Mouse (Mus musculus) embryo, embryonic 10 days (tissue): ENCODE measurements around the gene Plekha3.

Experiments used
- DNase-seq: peaks from one replicate; pipeline ENCODE4 v3.0.0-alpha.2; 2015; ENCODE audit warnings: low spot score

The Plekha3 gene

DNA sequence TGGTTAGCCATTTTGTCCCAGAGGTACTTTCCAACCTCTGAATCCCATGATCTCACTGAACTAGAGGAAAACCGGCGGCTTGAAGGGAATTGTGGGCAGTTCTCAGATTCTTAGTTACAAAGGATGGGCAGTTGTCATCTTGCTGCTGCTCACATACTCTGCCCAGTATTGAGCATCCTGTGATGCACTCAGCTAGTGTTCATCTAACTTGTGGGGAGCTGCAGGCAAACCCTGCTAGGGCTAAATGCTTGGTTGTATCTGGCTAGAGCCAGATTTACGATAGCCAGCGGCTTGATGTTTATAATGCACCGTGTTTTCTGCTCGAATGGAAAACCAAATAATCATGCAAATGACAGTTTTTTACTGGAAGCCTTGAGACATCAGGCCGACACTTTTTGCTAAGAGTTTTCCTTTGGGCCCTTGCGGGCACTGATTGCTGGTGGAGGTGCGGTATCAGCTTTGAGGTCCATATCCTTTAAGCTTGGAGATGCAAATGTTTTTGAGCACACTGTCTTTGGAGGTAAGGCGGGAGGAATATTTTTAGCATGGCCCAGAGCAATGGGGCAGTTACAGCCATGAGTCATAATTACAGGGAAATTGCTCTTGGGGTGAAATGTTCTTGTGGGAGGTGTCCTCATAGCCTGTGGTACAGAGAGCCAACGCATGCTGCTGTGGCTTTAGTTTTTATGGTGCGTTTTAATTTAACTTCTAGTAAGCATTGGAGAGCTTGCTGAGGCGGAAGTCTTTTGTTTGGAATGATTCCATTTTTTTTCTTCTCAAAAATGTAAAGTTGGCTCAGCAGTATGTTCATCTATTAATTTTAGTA, 1.5 kb downstream of the Plekha3 start:
- no peak for DNase-seq

DNA sequence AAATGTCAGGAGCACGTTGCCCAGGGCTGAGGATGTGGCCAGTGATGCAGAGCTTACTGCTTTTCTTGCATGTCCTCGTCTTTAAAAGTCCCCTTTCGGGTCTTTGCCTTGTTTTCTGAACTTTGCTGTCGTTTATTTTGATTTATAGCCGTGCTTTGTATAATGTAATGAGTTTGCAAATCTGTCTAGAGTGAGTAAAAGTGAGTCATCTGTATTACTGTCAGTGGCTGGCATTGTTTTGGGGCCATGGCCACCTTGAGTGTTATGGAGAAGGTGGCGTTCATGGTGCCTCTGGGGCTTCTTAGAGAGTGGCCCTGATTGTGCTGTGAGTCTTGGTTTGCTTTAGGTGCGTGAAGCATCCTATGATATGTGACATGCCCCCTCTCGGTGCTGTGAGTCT, 7.2 kb downstream of the Plekha3 start:
- DNase-seq, result no peak

DNA sequence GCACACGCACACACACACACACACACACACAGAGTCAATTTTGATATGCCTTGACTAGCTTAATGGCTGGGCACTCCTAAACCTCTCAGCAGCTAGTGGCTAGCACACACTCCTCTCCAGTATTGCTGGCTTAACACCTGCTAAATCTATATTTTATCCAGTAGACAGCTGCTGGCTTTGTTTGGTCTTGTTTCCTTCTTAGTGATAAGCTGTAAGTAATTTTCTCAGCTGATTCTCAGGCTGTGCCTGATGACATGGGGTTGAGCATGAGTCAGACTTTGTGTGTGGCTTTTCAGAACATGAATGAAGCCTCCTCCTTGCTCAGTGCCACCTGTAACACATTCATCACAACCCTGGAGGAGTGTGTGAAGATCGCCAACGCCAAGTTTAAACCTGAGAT, 11.9 kb downstream of the Plekha3 start:
- no peak for DNase-seq

DNA sequence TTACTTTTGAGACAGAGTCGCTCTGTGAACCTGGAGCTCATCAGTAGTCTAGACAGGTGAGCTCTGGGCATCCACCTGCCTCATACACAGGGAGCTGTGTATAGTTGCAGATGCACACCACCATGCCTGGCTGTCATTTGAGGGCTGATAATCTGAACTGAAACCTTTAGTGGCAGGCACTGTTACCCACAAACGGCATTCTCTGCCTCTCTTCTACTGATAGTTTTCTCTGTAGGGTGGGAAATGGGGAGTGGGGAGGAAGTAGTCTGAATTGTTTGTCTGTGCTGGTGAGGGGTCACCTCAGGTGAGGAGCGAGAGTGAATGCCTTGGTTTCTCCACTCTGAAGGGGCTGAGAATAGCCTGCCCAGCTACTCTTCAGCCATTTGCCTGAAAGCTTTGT, 12.5 kb downstream of the Plekha3 start:
- no peak for DNase-seq

DNA sequence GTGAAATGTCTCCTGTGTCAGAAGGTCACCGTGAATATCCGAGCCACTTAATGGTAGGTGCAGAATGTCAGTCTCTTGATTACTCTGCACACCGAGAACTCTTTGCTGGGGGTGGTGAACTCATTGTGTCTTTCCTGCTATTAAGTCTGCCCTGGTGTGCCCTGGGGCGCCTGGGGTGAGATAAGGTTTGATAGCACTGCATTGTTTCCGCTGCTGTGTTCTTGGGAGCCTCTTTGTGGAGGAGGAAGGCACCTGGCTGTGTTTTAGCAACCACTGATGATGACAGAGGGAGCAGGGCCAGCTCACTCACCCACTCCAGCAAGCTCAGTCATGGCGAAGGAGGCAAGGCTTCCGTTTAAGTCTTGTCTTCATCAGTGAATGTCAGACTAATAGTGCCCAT, 13.1 kb downstream of the Plekha3 start:
- no peak for DNase-seq

DNA sequence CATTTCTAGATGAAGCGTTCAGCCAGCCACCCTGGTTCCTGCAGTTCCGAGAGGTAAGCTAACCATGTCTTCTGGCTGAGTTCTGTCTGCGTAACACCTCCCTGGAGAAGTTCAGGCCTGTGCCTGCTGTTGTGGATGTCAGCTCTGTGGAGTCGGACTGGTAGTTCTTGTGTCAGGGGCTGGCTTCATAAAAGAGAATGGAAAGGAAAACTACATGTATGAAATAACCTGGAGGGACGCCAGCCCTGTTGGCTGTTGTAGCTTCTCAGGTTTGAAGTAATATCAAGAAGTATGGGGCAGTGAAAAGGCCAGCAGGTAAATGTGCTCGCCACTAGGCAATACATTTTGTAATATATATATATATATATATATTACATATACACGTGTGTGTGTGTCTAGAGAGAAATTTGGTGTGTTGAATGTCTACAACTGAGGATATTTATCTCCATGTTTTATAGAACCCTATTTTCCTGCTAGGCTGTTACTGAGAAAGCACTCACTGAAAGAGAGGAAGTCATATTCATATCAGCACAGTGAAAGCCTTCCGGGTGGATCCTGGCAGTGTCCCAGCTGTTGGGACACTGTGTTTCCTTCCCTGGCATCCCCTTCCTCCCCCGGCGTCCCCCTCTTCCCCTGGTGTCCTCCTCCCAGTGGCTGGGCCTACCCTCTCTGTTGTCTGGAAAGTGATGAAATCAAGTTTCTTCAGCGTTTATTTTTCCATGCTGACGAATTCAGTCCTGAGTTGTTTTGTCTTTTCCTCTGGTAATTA, 15.5 kb downstream of the Plekha3 start:
- no peak for DNase-seq

DNA sequence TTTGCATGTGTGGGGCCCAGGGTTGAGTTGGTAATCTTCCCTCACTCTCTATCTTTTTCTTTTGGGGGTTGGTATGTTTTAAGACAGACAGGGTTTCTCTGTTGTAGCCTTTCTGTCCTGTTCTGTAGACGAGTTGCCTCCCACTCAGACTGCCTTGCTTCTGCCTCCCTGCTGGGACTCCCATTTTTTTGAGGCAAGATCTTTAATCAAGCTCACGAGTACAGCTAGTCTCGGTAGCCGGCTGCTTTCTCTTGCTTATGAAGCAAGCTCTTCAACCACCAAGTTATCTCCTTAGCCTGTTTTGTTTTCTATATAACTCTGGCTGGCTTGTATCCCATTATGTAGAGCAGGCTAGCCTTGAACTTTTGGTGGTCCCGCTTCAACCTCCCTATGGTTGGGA, 18.7 kb downstream of the Plekha3 start:
- no peak for DNase-seq

DNA sequence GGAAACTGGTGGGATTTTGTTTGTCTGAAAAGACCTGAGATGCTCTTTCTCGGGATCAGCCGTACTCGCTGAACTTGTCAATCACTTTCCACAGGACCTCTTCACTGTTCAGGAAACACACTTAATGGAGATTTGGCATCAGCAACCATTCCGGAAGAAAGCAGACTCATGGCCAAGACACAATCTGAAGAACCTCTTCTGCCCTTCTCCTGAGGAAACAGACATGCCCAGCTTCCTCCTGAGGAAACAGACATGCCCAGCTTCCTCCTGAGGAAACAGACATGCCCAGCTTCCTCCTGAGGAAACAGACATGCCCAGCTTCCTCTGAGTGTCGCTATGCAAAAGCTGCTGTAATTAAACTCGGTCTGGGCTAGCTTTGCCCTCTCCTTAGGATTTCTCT, 20.2 kb downstream of the Plekha3 start:
- no peak for DNase-seq

DNA sequence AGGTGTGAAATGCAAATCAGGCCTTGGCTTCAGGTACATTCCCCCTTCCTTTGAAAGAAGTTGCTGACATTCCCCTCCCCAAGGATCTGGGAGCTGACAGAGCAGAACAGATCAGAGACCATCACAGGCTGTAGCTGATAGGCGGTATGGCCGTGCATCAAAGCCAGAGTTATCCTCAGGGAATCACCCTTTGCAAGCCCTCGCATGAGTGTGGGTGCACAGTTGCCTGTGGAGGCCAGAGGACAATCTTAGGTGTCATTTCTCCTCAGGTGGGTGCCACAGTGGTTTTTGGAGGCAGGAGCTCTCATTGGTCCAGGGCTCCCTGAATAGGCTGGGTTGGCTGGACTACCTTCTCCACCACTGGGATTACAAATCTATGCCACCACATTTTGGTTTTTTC, 27.1 kb downstream of the Plekha3 start:
- no peak for DNase-seq

DNA sequence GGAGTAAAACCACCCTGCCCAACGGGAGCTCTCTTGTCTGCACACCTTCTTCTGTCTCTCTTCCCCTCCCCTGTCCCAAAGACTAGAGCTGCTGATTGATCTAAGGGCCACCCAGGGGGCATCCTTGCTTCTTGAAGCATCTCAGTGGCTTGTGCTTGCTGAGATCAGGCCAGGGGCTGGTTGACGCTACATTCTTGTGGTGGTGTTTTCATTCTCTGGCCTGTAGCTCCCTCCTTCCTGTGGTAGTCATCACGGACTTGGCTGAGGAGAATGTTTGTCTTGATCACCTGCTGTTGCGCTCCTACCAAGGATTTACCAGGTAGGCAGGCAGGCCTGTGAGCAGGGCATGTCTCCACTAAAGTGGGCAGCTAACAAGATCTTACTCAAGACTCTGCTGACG, 27.7 kb downstream of the Plekha3 start:
- DNase-seq, result no peak

DNA sequence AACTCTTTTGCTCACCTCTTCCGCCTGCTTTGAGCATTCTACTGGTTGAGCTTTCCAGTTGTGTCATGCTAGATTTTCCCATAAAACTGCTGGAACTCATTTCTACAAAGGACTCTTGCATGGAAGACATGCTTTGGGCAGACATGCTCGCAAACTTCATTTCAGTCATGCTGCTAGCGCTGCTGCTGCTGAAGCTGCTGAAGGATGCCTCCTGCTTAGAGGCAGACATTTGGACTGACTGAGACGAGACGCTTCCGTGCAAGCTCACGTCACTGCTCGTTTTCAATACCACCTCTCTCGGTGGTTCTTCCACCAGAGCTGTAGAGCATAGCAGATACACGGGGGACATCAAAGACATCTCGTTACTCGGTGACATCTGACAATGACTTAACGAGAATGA, 30.6 kb downstream of the Plekha3 start:
- no peak for DNase-seq

DNA sequence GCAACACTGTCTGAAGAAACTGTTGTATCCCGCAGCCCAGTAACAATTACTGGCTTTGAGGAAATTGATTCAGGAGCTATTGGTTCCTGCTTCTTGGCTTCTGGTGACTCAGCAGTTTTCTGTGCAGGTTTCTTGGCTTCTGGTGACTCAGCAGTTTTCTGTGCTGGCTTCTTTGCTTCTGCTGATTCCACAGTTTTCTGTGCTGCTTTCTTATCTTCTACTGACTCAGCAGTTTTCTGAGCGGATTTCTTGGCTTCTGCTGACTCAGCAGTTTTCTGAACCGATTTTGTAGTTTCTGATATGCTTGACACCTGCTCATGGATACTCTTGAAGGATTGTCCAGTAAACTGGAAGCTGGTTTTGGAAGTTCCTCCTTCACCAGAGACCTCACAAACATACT, 33.4 kb downstream of the Plekha3 start:
- no peak for DNase-seq

DNA sequence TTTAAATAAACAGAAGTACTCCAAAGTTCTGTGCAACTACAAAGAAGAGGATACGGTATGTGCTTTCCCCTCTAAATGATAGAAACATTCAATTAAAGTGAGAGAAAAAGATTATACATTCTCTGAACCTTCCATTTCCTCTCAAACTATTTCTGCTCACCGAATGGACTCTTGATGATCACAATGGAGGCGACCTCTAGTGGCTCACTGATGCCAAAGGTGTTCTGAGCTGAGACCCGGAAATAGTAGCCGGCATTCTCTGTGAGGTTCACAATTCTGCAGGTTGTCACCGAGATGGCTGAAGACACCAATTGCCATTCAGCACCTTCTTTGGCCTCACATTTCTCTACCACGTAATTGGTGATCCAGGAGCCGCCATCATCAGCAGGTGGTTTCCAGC, 39.9 kb downstream of the Plekha3 start:
- peak; percentile 46 for DNase-seq

DNA sequence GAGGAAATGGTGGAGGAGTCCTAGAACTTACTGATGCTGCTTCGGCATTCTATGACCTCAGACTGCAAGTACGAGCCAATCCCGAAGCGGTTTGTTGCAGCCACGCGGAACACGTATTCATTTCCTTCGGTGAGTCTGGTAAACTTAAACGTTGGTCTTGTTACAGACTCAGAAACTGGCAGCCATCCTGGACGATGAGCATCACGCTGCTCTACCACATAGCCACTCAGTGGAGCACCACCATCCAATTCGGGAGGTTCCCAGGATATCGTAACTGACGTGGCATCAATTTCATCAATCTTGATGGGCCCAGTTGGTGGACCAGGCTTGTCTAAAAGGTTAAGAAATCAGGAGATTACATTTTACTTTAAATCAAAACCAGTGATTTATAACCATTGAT, 44.6 kb downstream of the Plekha3 start:
- no peak for DNase-seq
